Mouse (Mus musculus): ENCODE data around the gene St6galnac5. TPM values are rescaled to one million over a fixed set of nuclear protein-coding genes. Genes with fewer than 3 reads are reported as not detected.

Gene St6galnac5
- polyA plus RNA-seq, 1 experiment, result 1.4 TPM

DNA sequence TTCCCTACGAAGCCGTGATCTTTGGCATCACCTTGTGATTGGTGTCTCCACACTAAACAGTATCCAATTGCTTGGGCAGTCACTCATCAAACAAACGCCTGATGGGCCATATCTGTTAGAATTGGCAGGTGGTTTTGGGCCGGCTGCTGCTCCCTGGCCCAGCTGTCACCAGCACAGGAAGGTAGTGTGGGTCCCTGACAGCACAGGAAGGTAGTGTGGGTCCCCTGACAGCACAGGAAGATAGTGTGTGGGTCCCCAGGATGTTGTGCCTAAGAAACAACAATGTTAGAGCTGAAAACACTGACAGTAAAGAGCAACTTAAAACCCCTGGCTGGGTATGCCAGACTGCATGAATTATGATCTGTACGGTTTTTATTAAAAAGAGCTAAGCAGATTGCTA, 40.4 kb downstream of the St6galnac5 start:
- no peaks in the 10 kb centered on the region for H3K36me3 ChIP-seq (ENCODE audit: control insufficient read depth, insufficient read depth, low read length)
- WGBS, result 65% methylated on average over 5 of the region's 5 CpGs

DNA sequence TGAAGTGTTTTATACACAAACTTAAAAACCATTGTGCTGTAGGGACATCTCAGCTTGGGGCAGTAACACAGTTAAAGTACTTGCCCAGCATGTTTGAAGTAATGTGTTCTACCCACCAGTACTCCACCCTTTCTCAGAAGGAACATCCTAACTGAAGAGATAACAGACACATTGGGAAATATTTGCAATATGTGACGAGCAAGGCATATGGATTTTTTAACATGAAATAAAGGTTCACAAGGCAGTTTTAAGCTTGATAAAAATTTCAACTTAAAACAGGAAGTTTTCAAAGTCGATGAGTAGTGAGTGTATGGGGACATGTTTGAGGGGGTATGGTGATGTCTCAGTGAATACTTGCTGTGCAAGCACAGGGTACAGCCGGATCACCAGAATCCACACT, 45.7 kb downstream of the St6galnac5 start:
- Histone ChIP-seq H3K4me1 (ENCODE audit: control insufficient read depth, insufficient read depth, low read length) (no peaks in the 10 kb centered on the region), H3K27ac (ENCODE audit: insufficient read depth, low read depth, low read length) (no peak overlapping the region), H3K27me3 (replicated peaks; ENCODE audit: control insufficient read depth, insufficient read depth, low read length) (no peaks in the 10 kb centered on the region), H3K4me3 (ENCODE audit: insufficient read depth, low read depth, low read length) (no peak overlapping the region), H3K36me3 (ENCODE audit: control insufficient read depth, insufficient read depth, low read length) (no peaks in the 10 kb centered on the region)
- WGBS, result 90% methylated on average over 3 of the region's 3 CpGs
- no peak for DNase-seq
- no peak for TF ChIP-seq CTCF (conservative IDR thresholded peaks at IDR 0.05; ENCODE audit: insufficient read depth, insufficient read length, low read depth, low read length)
- TF ChIP-seq POLR2A (IDR thresholded peaks at IDR 0.05; ENCODE audit: low read depth, low read length), result no peak

More for the DNA sequence above, 40.4 kb downstream of the St6galnac5 start:
- Histone ChIP-seq H3K4me3 (ENCODE audit: insufficient read depth, low read depth, low read length) (no peak overlapping the region), H3K4me1 (ENCODE audit: control insufficient read depth, insufficient read depth, low read length) (no peaks in the 10 kb centered on the region), H3K27me3 (replicated peaks; ENCODE audit: control insufficient read depth, insufficient read depth, low read length) (no peaks in the 10 kb centered on the region), H3K27ac (ENCODE audit: insufficient read depth, low read depth, low read length) (no peak overlapping the region)
- no peak for DNase-seq
- TF ChIP-seq POLR2A (IDR thresholded peaks at IDR 0.05; ENCODE audit: low read depth, low read length) (no peak), CTCF (conservative IDR thresholded peaks at IDR 0.05; ENCODE audit: insufficient read depth, insufficient read length, low read depth, low read length) (no peak)

DNA sequence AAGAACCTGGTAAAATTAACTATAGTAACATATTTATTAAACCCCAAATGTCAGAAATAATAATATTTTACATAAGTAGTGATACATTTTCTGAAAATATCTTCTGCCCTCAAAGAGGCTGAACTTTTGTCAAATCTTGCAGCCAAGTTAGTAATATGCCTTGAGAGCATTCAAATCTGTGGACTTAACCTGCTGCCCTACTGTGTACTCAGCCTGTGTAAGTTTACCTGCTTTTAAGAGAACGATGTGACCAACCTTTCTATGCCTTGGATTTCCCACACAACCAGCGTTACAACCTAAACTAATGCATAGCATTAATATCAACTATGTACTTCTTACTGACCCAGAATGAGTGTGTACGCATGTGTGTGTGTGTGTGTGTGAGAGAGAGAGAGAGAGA, 48.3 kb downstream of the St6galnac5 start:
- DNase-seq, result no peak
- Histone ChIP-seq H3K4me3 (ENCODE audit: insufficient read depth, low read depth, low read length) (no peak overlapping the region), H3K27me3 (replicated peaks; ENCODE audit: control insufficient read depth, insufficient read depth, low read length) (no peaks in the 10 kb centered on the region), H3K36me3 (ENCODE audit: control insufficient read depth, insufficient read depth, low read length) (no peaks in the 10 kb centered on the region), H3K4me1 (ENCODE audit: control insufficient read depth, insufficient read depth, low read length) (no peaks in the 10 kb centered on the region), H3K27ac (ENCODE audit: insufficient read depth, low read depth, low read length) (no peak overlapping the region)
- WGBS, result 96% methylated on average over 3 of the region's 3 CpGs
- TF ChIP-seq POLR2A (IDR thresholded peaks at IDR 0.05; ENCODE audit: low read depth, low read length), result no peak
- TF ChIP-seq CTCF (conservative IDR thresholded peaks at IDR 0.05; ENCODE audit: insufficient read depth, insufficient read length, low read depth, low read length), result no peak

DNA sequence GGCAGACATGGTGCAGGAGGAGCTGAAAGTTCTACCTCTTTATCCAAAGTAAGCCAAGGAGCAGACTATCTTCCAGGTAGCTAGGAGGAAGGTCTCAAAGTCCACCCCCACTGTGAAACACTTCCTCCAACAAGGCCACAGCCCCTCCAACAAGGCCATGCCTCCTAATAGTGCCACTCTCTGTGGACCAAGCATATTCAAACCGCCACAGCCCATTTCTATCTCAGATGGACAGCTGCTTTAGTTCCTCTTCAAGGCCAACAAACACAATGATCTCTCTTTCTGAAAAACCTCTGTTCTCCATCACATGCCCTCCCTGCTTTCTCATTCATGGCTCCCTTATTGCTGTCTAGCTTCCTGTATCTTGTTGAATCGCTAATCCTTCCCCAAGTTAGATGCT, 49.5 kb downstream of the St6galnac5 start:
- 90% methylated on average over 2 of the region's 2 CpGs for WGBS
- no peak for DNase-seq
- no peak overlapping the region for H3K4me3 ChIP-seq (ENCODE audit: insufficient read depth, low read depth, low read length)
- TF ChIP-seq POLR2A (IDR thresholded peaks at IDR 0.05; ENCODE audit: low read depth, low read length) (no peak), CTCF (conservative IDR thresholded peaks at IDR 0.05; ENCODE audit: insufficient read depth, insufficient read length, low read depth, low read length) (no peak)
- no peak overlapping the region for H3K27ac ChIP-seq (ENCODE audit: insufficient read depth, low read depth, low read length)
- H3K36me3 ChIP-seq (ENCODE audit: control insufficient read depth, insufficient read depth, low read length), result no peaks in the 10 kb centered on the region
- H3K4me1 ChIP-seq (ENCODE audit: control insufficient read depth, insufficient read depth, low read length), result no peaks in the 10 kb centered on the region
- no peaks in the 10 kb centered on the region for H3K27me3 ChIP-seq (replicated peaks; ENCODE audit: control insufficient read depth, insufficient read depth, low read length)

DNA sequence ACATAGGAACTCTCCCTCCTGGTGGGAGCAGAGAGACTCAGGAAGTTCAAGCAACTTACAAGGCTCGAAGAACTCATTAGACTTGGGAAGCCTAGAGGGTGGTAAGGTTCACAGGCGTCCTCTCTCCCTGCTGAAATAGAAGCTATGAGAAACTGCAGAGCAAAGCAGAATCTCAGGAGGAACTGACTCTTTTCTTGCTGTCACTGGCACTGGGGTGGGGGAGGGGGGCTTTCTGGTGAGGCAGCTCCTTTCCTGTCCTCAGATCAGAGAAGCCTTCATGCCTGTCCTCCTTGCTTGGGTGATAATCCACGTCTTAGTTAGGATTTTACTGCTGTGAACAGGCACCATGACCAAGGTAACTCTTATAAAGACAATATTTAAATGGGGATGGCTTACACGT, 50.0 kb downstream of the St6galnac5 start:
- WGBS, result 69% methylated on average over 4 of the region's 4 CpGs
- no peaks in the 10 kb centered on the region for H3K27me3 ChIP-seq (replicated peaks; ENCODE audit: control insufficient read depth, insufficient read depth, low read length)
- TF ChIP-seq POLR2A (IDR thresholded peaks at IDR 0.05; ENCODE audit: low read depth, low read length), result no peak
- TF ChIP-seq CTCF (conservative IDR thresholded peaks at IDR 0.05; ENCODE audit: insufficient read depth, insufficient read length, low read depth, low read length), result no peak
- no peaks in the 10 kb centered on the region for H3K36me3 ChIP-seq (ENCODE audit: control insufficient read depth, insufficient read depth, low read length)
- no peak for DNase-seq
- no peak overlapping the region for H3K27ac ChIP-seq (ENCODE audit: insufficient read depth, low read depth, low read length)
- no peaks in the 10 kb centered on the region for H3K4me1 ChIP-seq (ENCODE audit: control insufficient read depth, insufficient read depth, low read length)
- H3K4me3 ChIP-seq (ENCODE audit: insufficient read depth, low read depth, low read length), result no peak overlapping the region

DNA sequence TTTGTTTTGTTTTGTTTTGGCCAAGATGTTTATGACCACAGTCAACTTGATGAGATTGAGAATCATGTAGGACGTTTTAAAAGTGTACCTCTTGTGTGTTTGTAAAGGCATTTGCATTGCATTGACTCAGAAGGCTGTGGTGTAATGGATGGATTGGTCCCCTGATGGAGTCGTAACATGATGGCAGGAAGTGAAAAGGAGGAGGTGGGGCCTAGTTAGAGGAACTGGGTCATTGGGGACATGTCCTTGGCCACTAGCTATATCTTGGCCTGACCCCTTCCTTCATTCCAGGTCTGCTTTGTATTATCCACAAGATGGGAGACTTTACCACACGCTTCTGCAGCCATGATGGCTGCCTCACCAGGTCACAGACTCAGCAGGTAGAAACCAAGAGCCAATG, 50.7 kb downstream of the St6galnac5 start:
- H3K27ac ChIP-seq (ENCODE audit: insufficient read depth, low read depth, low read length), result no peak overlapping the region

DNA sequence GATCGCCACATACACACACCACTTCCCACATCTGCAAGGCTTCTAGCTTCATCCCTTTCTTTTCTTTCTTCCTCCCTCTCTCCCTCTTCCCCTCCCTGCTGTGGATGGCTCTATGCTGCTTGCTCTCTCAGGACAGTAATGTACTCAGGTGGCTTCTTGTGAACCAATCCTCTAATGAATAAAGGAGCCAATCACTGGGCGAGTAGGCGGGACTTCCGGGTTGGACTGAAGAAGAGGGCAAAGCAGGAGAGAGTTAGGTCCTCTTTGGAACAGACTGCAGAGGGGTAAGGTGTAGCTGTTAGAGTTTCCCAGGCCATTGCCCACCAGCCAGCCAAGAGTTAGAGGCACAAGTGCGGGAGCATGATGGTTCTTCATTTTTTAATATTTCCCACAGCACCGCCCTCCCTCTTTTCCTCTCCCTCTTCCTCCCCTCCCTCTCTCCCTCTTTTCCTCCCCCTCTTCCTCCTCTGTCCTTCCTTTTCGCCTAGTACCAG, 52.2 kb downstream of the St6galnac5 start:
- no peak overlapping the region for H3K4me3 ChIP-seq (ENCODE audit: insufficient read depth, low read depth, low read length)
- no peak for DNase-seq
- H3K4me1 ChIP-seq (ENCODE audit: control insufficient read depth, insufficient read depth, low read length), result no peaks in the 10 kb centered on the region
- no peak for TF ChIP-seq POLR2A (IDR thresholded peaks at IDR 0.05; ENCODE audit: low read depth, low read length)
- TF ChIP-seq CTCF (conservative IDR thresholded peaks at IDR 0.05; ENCODE audit: insufficient read depth, insufficient read length, low read depth, low read length), result no peak
- no peaks in the 10 kb centered on the region for H3K36me3 ChIP-seq (ENCODE audit: control insufficient read depth, insufficient read depth, low read length)
- no peaks in the 10 kb centered on the region for H3K27me3 ChIP-seq (replicated peaks; ENCODE audit: control insufficient read depth, insufficient read depth, low read length)
- 78% methylated on average over 7 of the region's 7 CpGs for WGBS
- H3K27ac ChIP-seq (ENCODE audit: insufficient read depth, low read depth, low read length), result no peak overlapping the region

More for the DNA sequence above, 50.7 kb downstream of the St6galnac5 start:
- no peaks in the 10 kb centered on the region for H3K4me1 ChIP-seq (ENCODE audit: control insufficient read depth, insufficient read depth, low read length)
- H3K4me3 ChIP-seq (ENCODE audit: insufficient read depth, low read depth, low read length), result no peak overlapping the region
- DNase-seq, result no peak
- 91% methylated on average over 3 of the region's 3 CpGs for WGBS
- no peaks in the 10 kb centered on the region for H3K27me3 ChIP-seq (replicated peaks; ENCODE audit: control insufficient read depth, insufficient read depth, low read length)
- H3K36me3 ChIP-seq (ENCODE audit: control insufficient read depth, insufficient read depth, low read length), result no peaks in the 10 kb centered on the region
- TF ChIP-seq CTCF (conservative IDR thresholded peaks at IDR 0.05; ENCODE audit: insufficient read depth, insufficient read length, low read depth, low read length), result no peak
